Mouse (Mus musculus) liver, postnatal 0 days (tissue): ENCODE data around the gene Mavs.

ENCODE experiments used
- CTCF ChIP-seq: sonication (generic); IDR thresholded peaks from 2 replicates; pipeline ENCODE4 v1.5.1; 2016; ENCODE audit warnings: antibody characterized with exemption, low read depth
- EP300 ChIP-seq: IDR thresholded peaks from 2 replicates; pipeline ENCODE4 v1.6.1; 2016; ENCODE audit warnings: antibody characterized with exemption, low read depth, mild to moderate bottlenecking

DNA sequence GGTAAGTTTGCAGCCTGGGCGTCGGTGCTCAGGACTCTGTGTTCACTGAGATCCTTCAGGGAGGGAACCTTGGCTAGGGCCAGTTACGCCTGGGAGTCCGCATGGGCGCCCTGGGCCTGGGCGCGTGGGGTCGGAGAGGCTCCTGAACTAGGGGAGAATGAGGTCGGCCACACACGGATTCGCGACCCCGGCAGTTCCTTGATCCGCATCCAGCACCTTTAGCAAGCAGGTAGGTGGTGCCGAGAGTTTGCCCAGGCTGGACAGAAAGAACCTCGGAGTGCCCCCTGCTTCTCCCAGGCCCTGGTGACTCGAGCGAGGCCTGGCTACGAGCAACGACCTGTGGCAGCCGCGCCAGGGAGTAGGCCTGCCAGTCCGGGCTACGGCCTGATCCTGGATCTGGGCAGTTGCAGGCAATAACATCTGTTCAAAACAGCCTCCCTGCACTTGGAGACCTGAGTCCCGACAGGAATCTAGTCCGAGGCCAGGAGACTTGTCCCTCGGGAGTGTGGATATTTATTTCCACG is 326 bp downstream of the Mavs start:
- no peak for TF ChIP-seq CTCF
- TF ChIP-seq EP300 = no peak
